Mouse (Mus musculus): ENCODE measurements around the gene A630095N17Rik. TPM values are rescaled to one million over a fixed set of nuclear protein-coding genes. Genes with fewer than 3 reads are reported as not detected.

The A630095N17Rik gene
- total and polyA plus RNA-seq, 2 experiments from 2014 or later, result not detected

DNA sequence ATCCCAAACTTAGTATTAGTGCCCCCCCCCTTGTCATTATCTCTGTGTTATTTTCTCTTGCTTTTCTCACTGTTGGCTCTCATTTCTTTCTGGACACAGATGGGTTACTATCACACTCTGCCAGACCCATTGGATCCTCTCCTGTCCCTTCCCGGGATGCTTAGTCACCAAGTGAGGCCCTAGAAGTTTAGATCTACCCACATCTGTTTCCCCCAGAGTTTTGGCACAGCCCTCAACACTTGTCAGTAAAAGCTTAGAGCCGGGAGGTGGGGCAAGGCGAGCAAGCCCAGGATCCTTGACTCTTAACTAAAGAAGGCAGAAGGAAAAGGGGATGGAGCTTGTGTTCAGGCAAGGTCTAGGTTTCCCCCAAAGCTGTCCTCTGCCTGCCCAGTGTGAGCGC, 2.7 kb downstream of the A630095N17Rik start:
- ATAC-seq (ENCODE audit: insufficient read depth, low read depth) (no peak), DNase-seq (ENCODE audit: low spot score) (no peak)
- no peaks in the 10 kb centered on the region for H3K27me3 ChIP-seq (ENCODE audit: control insufficient read depth, insufficient read depth, low read length)
- H3K27ac ChIP-seq (ENCODE audit: low read depth), result no peak overlapping the region
- 65% methylated on average over 4 of the region's 4 CpGs for WGBS
- no peak overlapping the region for H3K9ac ChIP-seq (replicated peaks; ENCODE audit: low read depth, low read length)
- H3K36me3 ChIP-seq (replicated peaks; ENCODE audit: control insufficient read depth, insufficient read depth, low read length), result no peaks in the 10 kb centered on the region
- H3K4me3 ChIP-seq (ENCODE audit: low read depth, low read length), result no peak overlapping the region
- H3K4me1 ChIP-seq (ENCODE audit: control insufficient read depth, insufficient read depth), result peaks cover 10% of the 10 kb centered on the region; the same call in 1 of the 2 replicates
- H3K4me2 ChIP-seq (ENCODE audit: low read depth, low read length), result no peak overlapping the region
- TF ChIP-seq EP300 (IDR thresholded peaks at IDR 0.05; ENCODE audit: low read depth) (no peak), CTCF (IDR thresholded peaks at IDR 0.05; ENCODE audit: low read depth) (no peak)
- H3K9me3 ChIP-seq (replicated peaks; ENCODE audit: control insufficient read depth, low read length), result no peaks in the 10 kb centered on the region

DNA sequence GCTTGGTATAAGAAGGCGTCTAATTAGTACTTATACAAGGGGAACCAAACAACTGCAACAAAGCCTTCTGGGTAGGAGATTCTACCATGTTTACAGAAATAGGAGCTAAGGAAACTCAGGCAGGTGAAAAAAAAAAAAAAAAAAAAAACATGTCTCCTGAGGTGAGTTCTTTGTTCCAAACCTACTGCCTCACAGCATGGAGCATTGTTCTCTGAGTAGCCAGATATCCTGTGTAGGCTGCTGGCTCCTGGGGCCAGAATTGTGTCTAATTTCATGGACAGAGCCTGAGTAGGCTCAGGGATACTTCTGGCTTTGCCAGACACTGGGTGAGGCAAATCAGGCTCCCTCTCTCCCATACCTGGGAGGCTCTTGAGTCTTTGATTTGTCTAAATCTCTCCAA, 4.2 kb downstream of the A630095N17Rik start:
- Histone ChIP-seq H3K27me3 (ENCODE audit: control insufficient read depth, insufficient read depth, low read length) (no peaks in the 10 kb centered on the region), H3K9me3 (replicated peaks; ENCODE audit: control insufficient read depth, low read length) (no peaks in the 10 kb centered on the region), H3K4me3 (ENCODE audit: low read depth, low read length) (no peak overlapping the region), H3K27ac (ENCODE audit: low read depth) (no peak overlapping the region), H3K9ac (replicated peaks; ENCODE audit: low read depth, low read length) (no peak overlapping the region), H3K4me1 (ENCODE audit: control insufficient read depth, insufficient read depth) (peaks cover 10% of the 10 kb centered on the region; the same call in 1 of the 2 replicates), H3K4me2 (ENCODE audit: low read depth, low read length) (no peak overlapping the region), H3K36me3 (replicated peaks; ENCODE audit: control insufficient read depth, insufficient read depth, low read length) (no peaks in the 10 kb centered on the region)
- WGBS, result 66% methylated on average over 1 of the region's 1 CpGs
- ATAC-seq (ENCODE audit: insufficient read depth, low read depth), result no peak
- DNase-seq (ENCODE audit: low spot score), result no peak
- no peak for TF ChIP-seq CTCF (IDR thresholded peaks at IDR 0.05; ENCODE audit: low read depth)

GRCm38 (mm10) chr1:75226138-75226537, 5.8 kb downstream of the A630095N17Rik start:
- Histone ChIP-seq H3K27me3 (ENCODE audit: control insufficient read depth, insufficient read depth, low read length) (no peaks in the 10 kb centered on the region), H3K9ac (replicated peaks; ENCODE audit: low read depth, low read length) (no peak overlapping the region), H3K27ac (ENCODE audit: low read depth) (no peak overlapping the region), H3K9me3 (replicated peaks; ENCODE audit: control insufficient read depth, low read length) (no peaks in the 10 kb centered on the region), H3K4me3 (ENCODE audit: low read depth, low read length) (no peak overlapping the region), H3K4me2 (ENCODE audit: low read depth, low read length) (no peak overlapping the region), H3K36me3 (replicated peaks; ENCODE audit: control insufficient read depth, insufficient read depth, low read length) (no peaks in the 10 kb centered on the region), H3K4me1 (ENCODE audit: control insufficient read depth, insufficient read depth) (peaks cover 10% of the 10 kb centered on the region; the same call in 1 of the 2 replicates)
- no peak for ATAC-seq (ENCODE audit: insufficient read depth, low read depth)
- DNase-seq (ENCODE audit: low spot score), result no peak
- no peak for TF ChIP-seq CTCF (IDR thresholded peaks at IDR 0.05; ENCODE audit: low read depth)
- TF ChIP-seq EP300 (IDR thresholded peaks at IDR 0.05; ENCODE audit: low read depth), result no peak
- 50% methylated on average over 2 of the region's 2 CpGs for WGBS

DNA sequence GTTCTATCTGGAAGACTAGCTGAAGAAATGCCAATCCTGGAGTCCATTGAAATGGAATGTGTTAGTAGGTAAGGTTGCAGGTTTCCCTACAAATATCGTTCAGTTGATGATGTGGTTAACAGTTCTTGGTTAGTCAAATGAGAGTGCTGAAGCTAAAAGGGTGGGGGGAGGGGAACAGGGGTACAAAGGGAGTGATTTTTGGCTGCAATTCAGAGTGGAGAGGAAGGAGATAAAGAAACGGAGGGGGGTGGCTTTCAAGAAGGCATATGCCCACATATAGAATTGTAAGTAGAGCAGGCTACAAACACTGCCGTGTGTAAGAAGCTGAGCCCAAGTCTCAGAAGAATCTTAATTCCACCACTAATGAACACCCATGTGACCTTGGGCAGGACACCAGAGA, 6.4 kb downstream of the A630095N17Rik start:
- Histone ChIP-seq H3K9ac (replicated peaks; ENCODE audit: low read depth, low read length) (no peak overlapping the region), H3K9me3 (replicated peaks; ENCODE audit: control insufficient read depth, low read length) (no peaks in the 10 kb centered on the region), H3K27me3 (ENCODE audit: control insufficient read depth, insufficient read depth, low read length) (peaks cover 6% of the 10 kb centered on the region; the same call in 1 of the 2 replicates), H3K4me2 (ENCODE audit: low read depth, low read length) (no peak overlapping the region), H3K4me3 (ENCODE audit: low read depth, low read length) (no peak overlapping the region), H3K27ac (ENCODE audit: low read depth) (no peak overlapping the region), H3K4me1 (ENCODE audit: control insufficient read depth, insufficient read depth) (peaks cover 10% of the 10 kb centered on the region; the same call in 1 of the 2 replicates), H3K36me3 (replicated peaks; ENCODE audit: control insufficient read depth, insufficient read depth, low read length) (no peaks in the 10 kb centered on the region)
- no peak for ATAC-seq (ENCODE audit: insufficient read depth, low read depth)
- WGBS, result 26% methylated on average over 3 of the region's 3 CpGs
- no peak for DNase-seq (ENCODE audit: low spot score)
- TF ChIP-seq CTCF (IDR thresholded peaks at IDR 0.05; ENCODE audit: low read depth) (no peak), EP300 (IDR thresholded peaks at IDR 0.05; ENCODE audit: low read depth) (no peak)

- no peak for ATAC-seq (ENCODE audit: insufficient read depth, low read depth)
- 48% methylated on average over 6 of the region's 6 CpGs for WGBS
- no peak for DNase-seq (ENCODE audit: low spot score)
- Histone ChIP-seq H3K27ac (ENCODE audit: low read depth) (no peak overlapping the region), H3K4me1 (ENCODE audit: control insufficient read depth, insufficient read depth) (peaks cover 14% of the 10 kb centered on the region; the same call in 1 of the 2 replicates), H3K36me3 (replicated peaks; ENCODE audit: control insufficient read depth, insufficient read depth, low read length) (no peaks in the 10 kb centered on the region), H3K9me3 (replicated peaks; ENCODE audit: control insufficient read depth, low read length) (no peaks in the 10 kb centered on the region), H3K27me3 (ENCODE audit: control insufficient read depth, insufficient read depth, low read length) (peaks cover 18% of the 10 kb centered on the region; the same call in 1 of the 2 replicates), H3K4me2 (ENCODE audit: low read depth, low read length) (no peak overlapping the region), H3K9ac (replicated peaks; ENCODE audit: low read depth, low read length) (no peak overlapping the region), H3K4me3 (ENCODE audit: low read depth, low read length) (no peak overlapping the region)
- no peak for TF ChIP-seq CTCF (IDR thresholded peaks at IDR 0.05; ENCODE audit: low read depth)
- no peak for TF ChIP-seq EP300 (IDR thresholded peaks at IDR 0.05; ENCODE audit: low read depth)
Measured at GRCm38 (mm10) chr1:75223532-75223931, 8.4 kb downstream of the A630095N17Rik start.

DNA sequence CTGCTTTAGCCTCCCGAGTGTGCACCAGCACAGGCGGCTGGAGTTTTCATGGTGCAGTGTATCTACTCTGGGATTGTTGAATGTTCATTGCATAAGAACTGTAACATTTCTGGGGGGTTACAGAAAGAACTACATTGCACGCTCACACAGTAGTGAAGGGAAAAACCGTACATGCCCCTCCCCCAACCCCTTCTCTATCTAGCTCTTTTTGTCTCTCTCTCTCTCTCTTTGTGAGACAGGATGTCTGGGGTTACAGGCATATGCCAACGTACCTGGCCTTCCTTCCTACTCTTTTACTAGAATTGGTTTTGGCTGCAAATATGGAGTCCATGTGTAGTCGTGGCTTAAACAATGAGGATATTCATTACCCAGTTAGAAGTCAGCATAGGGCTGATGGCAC, 9.0 kb downstream of the A630095N17Rik start:
- H3K4me3 ChIP-seq (ENCODE audit: low read depth, low read length), result no peak overlapping the region
- H3K27me3 ChIP-seq (ENCODE audit: control insufficient read depth, insufficient read depth, low read length), result peaks cover 18% of the 10 kb centered on the region; the same call in 1 of the 2 replicates
- no peak for TF ChIP-seq CTCF (IDR thresholded peaks at IDR 0.05; ENCODE audit: low read depth)
- TF ChIP-seq EP300 (IDR thresholded peaks at IDR 0.05; ENCODE audit: low read depth), result no peak
- H3K36me3 ChIP-seq (replicated peaks; ENCODE audit: control insufficient read depth, insufficient read depth, low read length), result no peaks in the 10 kb centered on the region
- no peak for ATAC-seq (ENCODE audit: insufficient read depth, low read depth)
- no peak for DNase-seq (ENCODE audit: low spot score)
- peaks cover 14% of the 10 kb centered on the region; the same call in 1 of the 2 replicates for H3K4me1 ChIP-seq (ENCODE audit: control insufficient read depth, insufficient read depth)
- H3K4me2 ChIP-seq (ENCODE audit: low read depth, low read length), result no peak overlapping the region
- H3K27ac ChIP-seq (ENCODE audit: low read depth), result no peak overlapping the region
- H3K9ac ChIP-seq (replicated peaks; ENCODE audit: low read depth, low read length), result no peak overlapping the region
- H3K9me3 ChIP-seq (replicated peaks; ENCODE audit: control insufficient read depth, low read length), result no peaks in the 10 kb centered on the region
- WGBS, result 65% methylated on average over 6 of the region's 6 CpGs

Data from heart, postnatal 0 days (tissue).